Mouse (Mus musculus): ENCODE results near the gene Rgmb. TPM values are rescaled to one million over a fixed set of nuclear protein-coding genes. Genes with fewer than 3 reads are reported as not detected.

Rgmb gene
- polyA plus RNA-seq, 1 experiment from 2014 or later: 140 TPM

Other genes starting within 250 kb of the Rgmb start
- gene Chd1, start 126.1 kb downstream of the Rgmb start, polyA plus RNA-seq (2016; fragmentation: Nextera tagmentation; extraction: Ambion mirVana): 41.6 and 45.4 TPM in 2 replicates

Measured in hindbrain, embryonic 12.5 days (tissue).